Mouse (Mus musculus) bone marrow, adult 2 months (tissue): ENCODE results near the gene Reps2. TPM values are rescaled to one million over a fixed set of nuclear protein-coding genes. Genes with fewer than 3 reads are reported as not detected.

Source experiments
- H3K27ac ChIP-seq: fragments of 200-500 bp; 2 replicates; pipeline ENCODE4 v1.5.1; 2012; ENCODE audit warnings: low read depth, mild to moderate bottlenecking, control low read depth, inconsistent platforms, low read length; ENCODE audit not compliant: control insufficient read depth, poor library complexity, insufficient read depth
- H3K4me1 ChIP-seq: fragments of 200-500 bp; 2 replicates; pipeline ENCODE4 v1.6.1; 2011; ENCODE audit warnings: low read length; ENCODE audit not compliant: control insufficient read depth, insufficient read depth
- H3K4me3 ChIP-seq: fragments of 200-500 bp; replicated peaks from 2 replicates; pipeline ENCODE3; 2011; ENCODE audit warnings: mild to moderate bottlenecking, low read depth, low read length, control low read depth; ENCODE audit not compliant: control insufficient read depth
- CTCF ChIP-seq: fragments of 200-500 bp; IDR thresholded peaks from 2 replicates; pipeline ENCODE4 v1.5.1; 2011; ENCODE audit warnings: low read length, control low read depth; ENCODE audit not compliant: control insufficient read depth, insufficient read depth
- POLR2A ChIP-seq: fragments of 200-500 bp; IDR thresholded peaks from 2 replicates; pipeline ENCODE4 v1.6.1; 2011; ENCODE audit warnings: low read depth, mild to moderate bottlenecking, control low read depth, low read length, borderline replicate concordance; ENCODE audit not compliant: control insufficient read depth
- WGBS: fragments of 180-500 bp; shearing (Covaris S2); methylation state at CpG from one replicate; pipeline ENCODE4 v1.1.7; 2018; 5-methylcytosine and 5-hydroxymethylcytosine counted together
- polyA plus RNA-seq: library from polyadenylated mRNA; stranded (reverse); fragments of >200 nt; gene quantifications from 2 replicates; pipeline ENCODE4 v1.2.4, GENCODE M21; 2011; ENCODE audit warnings: low replicate concordance; ENCODE audit not compliant: missing spikeins, insufficient read depth, insufficient read length

Reps2 gene
- polyA plus RNA-seq, 1 experiment, result 0.92 TPM

- 78% methylated on average over 4 of the region's 4 CpGs for WGBS
- TF ChIP-seq POLR2A (no peak), CTCF (no peak)
These were observed 236.2 kb downstream of the Reps2 start for GRCm38 (mm10) chrX:162407291-162407690.

GRCm38 (mm10) chrX:162402487-162402886, 241.0 kb downstream of the Reps2 start:
- TF ChIP-seq POLR2A (no peak), CTCF (no peak)
- no peaks in the 10 kb centered on the region for H3K4me1 ChIP-seq
- WGBS, result 71% methylated on average over 3 of the region's 3 CpGs
- H3K4me3 ChIP-seq, result no peak overlapping the region
- H3K27ac ChIP-seq, result no peak overlapping the region

More at GRCm38 (mm10) chrX:162407291-162407690, 236.2 kb downstream of the Reps2 start:
- no peak overlapping the region for H3K4me3 ChIP-seq
- no peak overlapping the region for H3K27ac ChIP-seq
- H3K4me1 ChIP-seq, result no peaks in the 10 kb centered on the region

DNA sequence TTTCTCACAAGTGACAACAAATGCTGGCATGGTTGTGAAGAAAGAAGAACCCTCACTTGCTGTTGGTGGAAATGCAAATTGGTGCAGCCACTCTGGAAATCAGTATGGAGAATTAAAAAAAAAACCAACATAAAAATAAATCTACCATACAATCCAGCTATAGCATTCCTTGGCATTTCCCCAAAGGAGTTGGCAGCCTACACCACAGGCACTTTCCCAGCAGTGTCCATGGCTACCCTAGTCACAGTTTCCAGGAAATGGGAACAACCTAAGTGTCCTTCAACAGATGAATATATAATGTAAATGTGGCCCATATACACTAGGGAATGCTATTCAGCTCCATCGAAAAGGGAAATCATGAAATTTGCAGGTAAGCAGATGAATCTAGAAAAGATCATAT, 262.7 kb downstream of the Reps2 start:
- H3K4me1 ChIP-seq, result no peaks in the 10 kb centered on the region
- 89% methylated on average over 1 of the region's 1 CpGs for WGBS
- H3K4me3 ChIP-seq, result no peak overlapping the region
- no peak overlapping the region for H3K27ac ChIP-seq
- TF ChIP-seq CTCF (no peak), POLR2A (no peak)

DNA sequence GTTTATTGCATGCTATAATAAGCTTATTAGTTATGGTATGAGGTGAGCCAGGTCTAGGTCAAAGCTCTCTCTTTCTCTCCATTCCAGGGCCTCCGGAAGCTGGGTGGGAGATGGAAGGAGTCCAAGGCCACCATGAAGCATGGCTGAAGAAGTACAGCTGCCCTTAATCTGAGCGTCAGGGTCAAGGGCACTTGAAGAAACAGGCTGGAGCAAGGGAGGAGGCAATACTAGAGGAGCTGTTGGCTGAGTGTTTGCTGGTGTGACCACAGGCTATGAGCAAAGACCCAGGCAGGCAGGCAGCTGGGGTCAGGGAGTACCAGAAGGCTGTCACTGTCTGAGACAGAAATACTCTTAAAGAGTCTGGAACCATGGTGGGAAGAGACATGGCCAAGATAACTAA, 280.2 kb downstream of the Reps2 start:
- TF ChIP-seq POLR2A (no peak), CTCF (no peak)
- Histone ChIP-seq H3K4me1 (no peaks in the 10 kb centered on the region), H3K27ac (no peak overlapping the region), H3K4me3 (no peak overlapping the region)
- 75% methylated on average over 2 of the region's 2 CpGs for WGBS

Other genes with a start within 250 kb of the Reps2 start
- gene Rbbp7, start 116.8 kb upstream of the Reps2 start, polyA plus RNA-seq, result 47.7 and 69.5 TPM in 2 replicates
- 6.0 and 9.8 TPM in 2 replicates for gene Txlng, start 185.8 kb upstream of the Reps2 start, polyA plus RNA-seq
- 8.4 and 15.9 TPM in 2 replicates for gene Syap1, start 244.8 kb upstream of the Reps2 start, polyA plus RNA-seq